Mouse (Mus musculus) left cerebral cortex, adult 9 months (tissue): ENCODE measurements around the gene As3mt.

ENCODE experiments used
- DNase-seq, 2 experiments: peaks; one replicate each; pipeline ENCODE4 v3.0.0; 2022; ENCODE audit warnings: low spot score in 2 of 2

The As3mt gene

DNA sequence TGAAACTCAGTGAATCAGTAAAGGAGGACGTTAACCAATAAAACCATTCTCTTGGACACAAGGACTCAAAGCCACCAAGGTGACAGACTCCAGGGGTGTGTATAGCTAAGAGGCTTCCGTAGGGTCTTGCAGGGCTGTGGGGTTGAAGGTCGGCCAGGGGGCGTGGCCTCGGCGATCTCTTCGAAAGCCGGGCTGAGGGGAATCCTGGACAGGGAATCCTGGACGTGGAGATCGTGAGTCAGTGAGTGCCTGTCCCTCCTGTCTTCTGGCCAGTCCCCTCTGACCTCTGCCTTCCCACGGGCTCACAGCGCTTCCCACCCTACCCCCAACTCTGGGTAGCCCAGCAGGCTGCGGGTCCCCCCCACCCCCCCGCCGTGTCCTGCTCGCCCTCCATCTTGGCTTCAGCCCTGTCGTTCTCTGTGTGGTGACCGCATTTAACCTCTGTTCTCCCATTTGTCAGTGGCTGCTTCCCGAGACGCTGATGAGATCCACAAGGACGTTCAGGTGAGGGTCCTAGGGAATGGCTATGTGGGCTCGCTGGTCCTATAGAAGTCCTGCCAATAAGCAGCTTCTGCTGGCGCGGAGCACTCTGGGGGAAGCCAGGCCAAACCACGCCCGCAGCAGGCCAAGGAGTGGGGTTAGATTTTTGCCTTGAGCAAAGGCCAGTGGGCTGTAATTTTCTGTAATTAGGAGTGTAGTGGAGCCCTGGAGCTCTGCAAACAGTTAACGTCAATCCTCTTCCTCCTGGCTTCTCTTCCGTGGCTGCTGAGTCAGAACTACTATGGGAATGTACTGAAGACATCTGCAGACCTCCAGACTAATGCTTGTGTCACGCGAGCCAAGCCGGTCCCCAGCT lies at the start of gene As3mt:
Gene As3mt, plus strand, starts transcription at position 163 of the 856 bp plus-strand sequence.
- DNase-seq = peak in 1 of 2 experiments; percentile 51

DNA sequence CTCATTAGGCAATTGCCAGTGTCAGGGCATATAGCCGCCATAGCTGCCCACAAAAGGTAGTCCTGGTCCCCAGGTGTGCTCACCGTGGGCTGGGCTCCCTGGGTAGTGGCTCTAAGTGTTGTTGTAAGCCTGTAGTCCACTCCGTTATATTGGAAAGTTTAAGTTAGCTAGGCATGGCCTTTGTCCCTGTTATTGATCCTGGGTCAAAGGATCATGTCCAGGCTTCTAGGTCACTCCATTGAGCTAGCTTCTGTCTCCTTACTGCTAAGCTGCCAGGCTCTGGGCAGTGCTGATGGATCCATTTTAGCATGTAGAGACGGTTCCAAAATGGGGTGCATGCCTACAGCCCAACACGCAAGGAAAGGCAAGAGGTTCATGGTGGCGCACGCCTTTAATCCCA lies 48.9 kb upstream of the As3mt start:
- no peak for DNase-seq

DNA sequence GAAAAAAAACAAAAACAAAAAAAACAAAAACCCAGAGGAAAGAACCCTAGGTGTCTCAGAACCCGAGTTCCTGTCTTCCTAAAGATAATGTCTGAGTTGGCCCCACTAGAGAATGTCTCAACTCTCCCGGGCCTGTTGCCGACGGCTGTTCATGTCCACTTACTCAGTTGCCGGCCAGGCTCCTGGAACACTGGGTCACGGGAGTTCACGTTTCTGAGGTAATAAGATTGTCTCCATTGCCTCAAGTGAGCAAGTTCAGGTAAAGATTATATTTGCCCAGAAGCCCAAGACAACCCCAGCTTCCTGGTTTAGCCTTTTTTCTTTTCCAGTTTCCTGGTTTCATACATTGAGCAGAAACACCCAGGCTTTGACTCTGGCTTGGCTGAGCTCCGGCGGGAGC lies 48.4 kb upstream of the As3mt start:
- no peak for DNase-seq

DNA sequence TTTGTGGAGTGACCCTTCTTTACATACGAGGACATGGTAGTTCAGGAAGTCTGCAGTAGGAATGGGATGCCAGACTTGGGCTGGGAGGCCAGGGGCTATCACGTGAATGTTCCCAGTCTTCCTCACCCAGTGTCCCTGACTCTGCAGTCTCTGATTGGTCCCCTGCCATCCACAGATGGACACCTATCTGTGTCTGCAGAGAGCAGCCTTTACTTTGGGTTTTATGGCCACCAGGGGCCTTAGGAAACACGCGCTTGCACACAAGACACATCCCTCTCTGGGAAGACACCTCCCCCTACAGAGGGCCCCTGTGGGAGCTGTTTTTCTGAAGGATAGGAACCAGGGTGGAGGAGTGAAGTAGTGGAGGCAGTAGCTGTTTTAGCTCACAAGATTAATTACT lies 45.7 kb upstream of the As3mt start:
- no peak for DNase-seq

DNA sequence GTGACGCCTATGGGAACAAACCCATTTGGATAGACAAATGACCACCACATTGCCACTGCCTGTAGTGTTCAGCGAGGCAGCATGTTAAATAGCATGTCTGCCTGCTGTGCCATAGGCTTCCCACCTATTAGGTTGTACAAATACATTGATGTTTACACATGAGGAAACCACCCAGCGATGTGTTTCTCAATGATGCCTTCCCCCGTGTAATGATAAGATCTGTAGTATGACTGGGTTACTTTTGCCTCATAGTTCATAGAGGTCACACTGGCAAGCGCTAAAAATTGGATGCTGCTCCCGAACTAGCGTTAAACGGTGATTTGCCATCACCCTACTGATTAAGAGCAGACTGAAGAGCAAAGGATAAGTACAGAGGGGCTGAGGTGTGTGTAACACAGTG lies 45.0 kb upstream of the As3mt start:
- DNase-seq = no peak

DNA sequence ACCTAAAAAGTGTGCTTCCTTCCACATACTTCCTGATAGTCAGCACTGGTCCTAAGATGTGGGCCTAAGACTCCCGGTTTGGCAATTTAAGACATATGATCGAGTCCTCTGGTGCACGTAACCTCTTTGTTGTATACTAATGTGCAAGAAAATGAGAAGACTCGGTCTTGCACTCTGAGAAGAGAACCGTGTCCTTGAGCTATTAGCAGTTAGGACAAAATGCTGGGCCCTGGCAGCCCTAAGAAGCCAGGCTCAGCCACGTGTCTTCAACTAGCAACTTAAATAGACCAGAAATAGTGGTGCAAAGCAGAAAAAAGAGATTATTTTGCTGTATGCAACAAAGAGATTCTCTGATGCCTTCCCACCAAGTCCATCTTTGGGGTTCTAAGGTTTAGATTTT lies 44.5 kb upstream of the As3mt start:
- no peak for DNase-seq

DNA sequence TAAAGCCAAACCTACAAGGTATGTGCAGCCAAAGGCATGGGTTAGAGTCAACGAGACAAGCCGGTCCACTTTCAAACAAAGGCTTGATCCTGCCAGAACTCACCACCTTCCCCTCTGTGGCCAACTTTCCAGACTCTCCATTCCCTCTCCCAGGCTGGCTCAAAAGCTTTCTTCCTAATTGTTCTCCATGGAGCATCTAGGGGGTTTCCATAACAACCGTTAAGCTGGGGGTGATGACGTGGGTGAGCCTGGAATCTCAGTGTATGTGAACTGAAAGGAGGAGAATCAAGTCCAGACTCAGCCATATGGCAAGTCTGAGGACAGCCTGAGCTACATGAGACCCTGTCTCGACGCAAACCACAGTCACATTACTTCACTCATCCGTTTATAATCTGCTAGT lies 41.8 kb upstream of the As3mt start:
- no peak for DNase-seq

DNA sequence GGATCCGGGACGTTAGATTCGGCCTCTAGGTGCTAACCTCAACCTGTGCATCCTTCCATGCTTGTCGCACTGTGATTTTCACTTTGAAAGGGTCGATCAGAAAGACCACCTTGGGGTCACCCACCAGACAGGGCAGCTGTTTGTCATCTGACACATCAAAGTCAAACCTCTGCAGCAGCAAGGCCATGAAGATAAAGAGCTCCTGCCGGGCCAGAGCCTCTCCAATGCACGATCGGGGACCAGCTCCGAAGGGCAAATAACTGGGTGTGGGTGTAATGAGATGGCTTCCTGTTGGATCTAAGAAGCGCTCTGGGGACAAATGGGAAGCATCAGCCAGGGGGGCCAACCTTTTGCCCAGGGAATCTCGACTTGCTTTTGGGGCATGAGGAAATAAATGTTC lies 40.0 kb upstream of the As3mt start:
- no peak for DNase-seq

DNA sequence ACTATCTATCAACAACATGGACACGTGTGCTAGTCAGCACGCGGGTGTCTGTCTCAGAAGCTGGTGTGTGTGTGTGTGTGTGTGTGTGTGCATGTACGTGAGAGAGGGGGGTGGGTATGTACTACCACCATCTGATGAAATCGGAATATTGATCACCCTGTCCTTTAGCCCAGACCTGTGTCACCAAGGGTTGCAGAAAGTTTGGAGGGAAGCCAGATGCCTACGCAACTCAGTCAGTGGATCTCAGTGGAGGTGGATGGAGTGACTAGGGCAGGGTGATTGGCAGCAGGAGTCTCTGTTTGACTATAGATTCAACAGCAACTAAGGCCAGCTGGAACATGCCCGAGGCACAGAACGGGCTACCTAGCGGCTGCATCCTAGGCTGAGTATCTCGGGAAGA lies 39.0 kb upstream of the As3mt start:
- no peak for DNase-seq

DNA sequence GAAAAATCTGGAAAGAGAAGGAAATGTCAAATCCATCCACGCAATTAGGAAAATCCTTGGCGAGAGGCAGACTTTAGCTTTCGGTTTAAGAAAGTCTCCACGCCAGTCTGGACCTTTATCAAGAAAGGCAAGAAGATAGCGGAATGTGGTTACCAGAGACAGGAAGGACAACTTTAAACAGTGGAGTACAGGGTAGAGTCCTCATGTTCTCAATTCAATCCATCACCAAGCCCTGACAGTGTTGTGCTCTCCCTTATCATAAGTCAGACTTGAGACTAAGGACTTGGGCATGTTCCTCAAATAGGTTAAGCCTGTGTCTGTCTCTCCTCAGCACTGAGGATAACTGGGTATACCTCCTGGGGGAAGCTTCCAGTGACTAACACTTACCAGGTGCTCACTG lies 37.5 kb upstream of the As3mt start:
- no peak for DNase-seq

DNA sequence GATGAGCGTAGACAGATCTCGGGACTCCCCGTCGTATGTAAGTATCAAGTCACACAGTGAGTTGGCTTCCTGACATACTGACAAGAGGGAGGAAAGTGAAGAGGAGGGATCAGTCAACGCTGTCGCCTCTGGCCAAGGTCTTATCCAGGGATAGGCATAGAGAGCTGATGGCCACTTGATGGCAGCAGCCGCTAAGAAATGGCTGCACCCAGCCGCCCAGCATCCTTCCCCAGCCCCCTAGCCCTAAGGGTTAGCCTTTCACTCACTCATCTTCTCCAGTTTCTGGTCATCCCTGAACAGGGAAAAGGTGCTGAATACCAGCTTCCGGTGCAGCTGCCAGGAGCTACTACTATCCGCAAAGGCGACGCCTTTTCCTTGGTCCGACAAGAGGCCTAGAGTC lies 36.6 kb upstream of the As3mt start:
- DNase-seq = peak in 1 of 2 experiments; percentile 59

DNA sequence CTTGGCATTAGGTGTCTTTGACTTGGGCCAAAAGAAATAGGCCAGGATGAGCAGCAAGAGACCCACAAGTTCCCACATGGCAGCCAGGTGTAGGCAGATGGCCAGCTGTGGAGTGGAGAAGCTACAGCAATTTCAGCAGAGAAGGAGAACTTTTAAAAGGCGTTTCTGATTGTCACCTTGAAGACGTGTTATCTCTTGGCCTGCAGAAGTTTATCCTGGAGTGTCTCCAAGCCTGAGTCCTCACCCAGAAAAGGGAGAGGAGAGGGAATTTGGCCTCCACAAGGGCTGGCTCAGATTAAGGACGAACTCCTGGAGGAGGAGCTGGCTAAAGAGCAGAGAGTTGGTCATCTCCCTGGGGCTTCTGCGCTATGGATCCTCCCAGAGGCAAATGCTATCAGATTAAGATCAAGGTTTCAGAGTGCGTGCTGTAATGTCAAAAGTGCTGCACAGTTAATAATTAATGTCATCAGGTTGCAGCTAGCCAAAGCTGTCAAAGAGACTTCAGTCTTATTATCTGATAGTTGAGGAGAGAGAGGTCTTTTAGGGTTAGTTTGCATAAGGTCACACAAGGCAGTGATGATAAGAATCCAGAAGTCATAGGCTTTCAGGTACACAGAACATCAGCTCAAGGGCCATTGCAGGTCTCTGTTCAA lies 34.4 kb upstream of the As3mt start, which contains the start of gene Cyp17a1:
Gene Cyp17a1, minus strand, starts transcription at position 407 of the 653 bp plus-strand sequence.
- no peak for DNase-seq

DNA sequence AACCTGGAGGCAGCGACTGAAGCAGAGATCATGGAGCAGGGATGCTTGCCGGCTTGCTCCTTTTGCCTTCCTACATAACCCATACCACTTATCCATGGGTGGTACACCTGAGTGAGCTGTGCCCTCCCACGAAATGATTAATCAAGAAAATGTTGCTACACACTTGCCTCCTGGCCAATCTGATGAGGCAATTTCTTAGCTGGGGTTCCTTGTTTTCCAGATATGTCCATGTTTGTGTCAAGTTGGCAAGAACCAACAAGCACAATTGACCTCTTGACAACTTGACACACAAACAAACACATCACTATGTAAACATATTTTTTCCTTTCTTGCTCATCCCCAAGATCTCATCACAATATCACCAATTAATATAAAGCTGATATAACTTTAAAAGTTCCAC lies 31.6 kb upstream of the As3mt start:
- DNase-seq = no peak

DNA sequence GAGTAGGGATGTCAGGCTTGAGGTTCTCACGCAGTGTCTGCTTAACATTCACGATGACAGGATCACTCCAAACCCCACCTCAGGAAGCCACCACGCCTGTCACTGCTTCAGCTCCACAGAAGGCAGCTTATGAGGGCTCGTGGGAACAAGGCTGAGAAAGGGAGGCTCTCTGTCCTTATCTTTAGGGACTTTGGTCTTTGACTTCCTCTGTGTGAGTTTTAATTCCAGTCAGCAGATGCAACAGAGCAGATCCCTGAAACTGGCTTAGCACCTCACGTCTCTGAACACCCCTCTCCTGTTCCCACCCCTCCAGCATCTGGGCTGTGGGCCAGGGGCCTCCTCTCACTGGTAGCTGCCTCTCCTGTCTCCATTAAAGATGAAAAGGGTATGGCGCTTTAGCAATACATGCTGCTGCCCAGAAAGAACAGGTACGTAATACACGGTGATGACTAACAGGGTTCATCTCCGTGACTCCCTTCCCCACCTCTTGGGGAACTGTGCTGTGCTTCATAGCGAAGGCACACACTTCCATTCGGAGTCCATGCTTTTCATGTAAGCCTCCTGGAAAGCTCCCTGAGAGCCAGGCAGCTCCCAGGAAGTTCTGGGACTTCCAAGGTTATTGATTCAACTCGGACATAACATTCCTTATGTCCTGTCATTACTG lies 27.4 kb upstream of the As3mt start:
- no peak for DNase-seq

DNA sequence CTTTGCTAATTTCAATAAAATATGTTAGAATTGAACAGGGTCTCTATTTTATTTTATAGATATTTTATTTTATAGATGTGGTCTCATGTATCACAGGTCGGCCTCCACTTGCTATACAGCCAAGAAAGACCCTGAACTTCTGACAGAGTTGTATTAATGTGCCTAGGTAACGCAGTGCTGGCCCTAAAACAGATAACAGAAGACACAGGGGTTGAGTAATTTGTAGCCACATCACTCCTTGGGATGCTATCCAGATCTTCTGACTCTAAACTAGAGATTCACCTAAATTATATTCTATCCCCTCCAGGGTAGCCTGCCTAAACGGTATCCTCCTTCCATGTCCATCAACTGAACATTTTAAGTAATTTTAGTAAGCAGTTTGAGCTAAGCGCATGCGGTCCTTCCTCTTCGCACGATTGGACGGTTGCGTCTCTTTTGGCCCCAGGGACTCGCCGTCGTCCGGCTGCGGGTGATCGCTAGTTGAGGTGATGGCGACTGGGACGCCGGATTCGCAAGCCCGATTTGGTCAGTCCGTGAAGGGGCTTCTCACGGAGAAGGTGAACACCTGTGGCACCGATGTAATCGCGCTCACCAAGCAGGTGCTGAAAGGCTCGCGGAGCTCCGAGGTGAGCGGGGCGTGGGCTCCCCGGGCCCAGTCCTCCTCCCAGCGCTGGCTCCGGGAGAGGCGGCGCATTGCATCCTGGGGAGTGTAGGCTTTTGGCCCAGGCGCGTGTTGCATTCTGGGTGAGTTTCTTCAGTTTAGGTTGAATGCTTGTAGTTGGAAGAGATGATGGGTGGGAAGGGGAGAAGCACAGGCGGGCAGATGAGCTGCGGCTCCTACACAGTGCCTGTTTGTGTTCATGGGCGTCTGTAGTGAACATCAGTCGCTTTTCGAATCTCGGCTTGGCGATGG lies 17.5 kb upstream of the As3mt start, which contains the start of gene Borcs7:
Gene Borcs7, plus strand, starts transcription at position 447 of the 913 bp plus-strand sequence.
- DNase-seq = peak; percentile 73 to 90

DNA sequence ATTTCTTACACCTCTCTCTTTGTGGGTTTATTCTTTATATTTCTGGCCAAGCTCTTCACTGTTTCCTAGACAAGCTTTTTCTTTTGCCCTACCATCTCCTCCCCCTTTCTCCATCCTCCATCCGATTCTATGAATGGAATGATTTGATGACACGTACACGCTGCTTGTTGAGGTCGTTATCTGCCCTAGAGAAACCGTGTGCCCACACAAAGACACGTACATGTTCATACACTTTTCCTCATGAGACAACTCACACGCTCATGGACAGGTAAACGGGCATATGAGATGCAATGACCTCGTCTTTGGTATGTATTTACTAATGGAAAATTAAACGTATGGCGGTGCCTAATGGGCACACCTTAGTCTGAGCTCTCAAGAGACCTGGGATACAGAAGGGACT lies 16.9 kb upstream of the As3mt start:
- DNase-seq = no peak

DNA sequence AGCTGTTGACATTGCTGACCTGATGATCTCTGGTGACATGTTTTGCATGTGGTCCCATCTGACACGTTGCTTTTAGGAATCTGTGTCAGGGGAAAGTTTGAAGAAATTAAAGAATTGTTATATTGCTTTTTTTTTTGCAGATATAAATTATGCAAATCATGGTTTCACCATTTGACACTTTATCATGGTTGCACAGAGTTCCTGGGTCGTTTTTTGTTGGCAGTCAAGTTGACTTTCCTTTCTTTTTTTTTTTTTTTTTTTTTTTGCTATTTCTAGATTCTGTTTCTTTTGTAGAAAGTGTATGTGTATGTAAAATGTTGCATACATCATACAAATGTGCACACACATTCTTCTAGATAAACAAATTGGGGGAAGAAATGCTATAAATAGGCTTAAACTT lies 16.2 kb upstream of the As3mt start:
- DNase-seq = no peak

DNA sequence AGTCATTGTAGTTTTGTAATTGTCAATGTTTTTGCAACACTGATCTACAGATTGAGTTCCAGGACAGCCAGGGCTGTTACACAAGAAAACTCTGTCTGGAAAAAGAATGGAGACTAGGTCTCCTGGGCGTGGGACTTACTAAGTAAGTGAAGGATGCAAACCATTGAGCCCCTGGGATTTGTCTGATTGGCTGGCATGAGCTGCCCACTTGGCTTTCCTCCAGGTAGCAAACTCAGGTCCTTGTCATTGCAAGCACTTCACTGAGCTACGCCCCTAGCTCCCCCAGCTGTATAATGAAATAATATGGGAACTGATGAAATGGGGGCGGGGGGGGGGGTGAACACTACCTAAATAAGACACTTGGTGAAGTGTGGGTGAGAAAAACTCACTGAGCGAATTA lies 14.1 kb upstream of the As3mt start:
- DNase-seq = no peak

DNA sequence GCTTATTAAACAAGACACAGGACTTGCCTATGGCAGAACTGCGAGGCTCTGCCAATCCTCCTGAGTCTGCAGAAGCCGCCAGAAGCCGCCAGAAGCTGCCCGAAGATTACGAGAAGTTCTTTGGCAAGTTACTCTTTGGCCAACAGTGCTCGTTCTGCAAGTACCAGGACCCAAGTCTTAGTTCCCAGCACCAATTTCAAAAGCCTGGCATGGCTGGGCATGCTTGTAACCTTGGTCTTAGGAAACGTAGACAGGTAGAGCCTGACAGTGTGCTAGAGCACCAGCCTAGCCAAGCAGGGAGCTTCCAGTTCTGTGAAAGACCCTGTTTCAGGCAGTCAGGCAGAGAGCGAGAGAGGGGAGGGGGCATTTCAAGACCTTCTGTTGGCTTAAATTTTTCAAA lies 10.8 kb upstream of the As3mt start:
- no peak for DNase-seq

DNA sequence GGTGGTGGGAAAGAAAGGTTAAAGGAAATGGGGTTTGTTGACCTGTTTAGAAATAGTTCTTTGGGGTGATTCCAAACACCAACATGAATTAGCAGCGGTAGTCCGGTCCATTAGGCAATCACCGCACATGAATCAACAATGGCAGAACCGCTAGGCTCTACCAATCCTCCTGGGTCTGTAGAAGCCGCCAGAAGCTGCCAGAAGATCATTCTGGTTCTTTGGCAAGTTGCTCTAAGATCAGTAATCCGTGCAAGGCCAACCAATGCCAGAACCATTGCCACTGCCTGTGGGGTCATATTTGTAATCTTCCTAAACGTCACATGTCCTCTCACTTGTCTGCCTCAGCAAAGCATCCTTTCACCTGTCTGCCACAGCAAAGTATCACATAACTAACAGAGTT lies 10.3 kb upstream of the As3mt start:
- DNase-seq = no peak

DNA sequence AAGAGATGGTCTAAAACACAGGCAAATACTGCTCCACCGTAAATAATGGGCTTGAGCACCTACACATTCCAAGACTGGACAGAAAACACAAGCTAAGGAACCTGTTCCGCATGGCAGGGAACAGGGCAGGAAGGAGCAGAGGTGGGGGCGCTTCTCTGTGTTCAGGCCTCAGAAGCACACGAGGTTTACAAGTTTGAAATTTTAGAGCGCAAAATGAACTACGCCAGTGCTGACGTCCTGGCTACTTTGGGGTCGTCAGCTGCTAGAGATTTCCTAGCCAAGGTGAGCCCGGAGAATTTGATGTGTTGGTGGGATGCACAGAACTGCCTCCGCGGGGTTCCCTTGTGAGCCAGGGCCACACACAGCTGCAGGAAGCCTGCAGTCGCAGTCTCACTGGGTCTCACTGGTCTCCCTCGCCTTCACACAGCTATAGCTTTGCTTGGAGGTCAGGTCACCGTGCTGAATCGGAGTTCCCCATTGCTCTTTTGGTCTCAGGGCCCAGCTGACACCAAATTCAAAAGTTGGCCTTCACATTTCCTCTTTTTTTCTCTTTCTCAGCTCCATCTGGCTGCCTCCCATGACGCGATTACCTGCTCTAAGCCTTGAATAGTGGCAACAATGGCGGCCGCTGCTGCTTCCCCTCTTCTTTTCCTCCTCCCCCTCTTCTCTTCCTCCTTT lies 9.3 kb upstream of the As3mt start:
- no peak for DNase-seq
